Mouse (Mus musculus): Measurements from ENCODE around the gene Fndc3b. TPM values are rescaled to one million over a fixed set of nuclear protein-coding genes. Genes with fewer than 3 reads are reported as not detected.

The Fndc3b gene
- polyA plus RNA-seq, 1 experiment = 0.04 TPM

DNA sequence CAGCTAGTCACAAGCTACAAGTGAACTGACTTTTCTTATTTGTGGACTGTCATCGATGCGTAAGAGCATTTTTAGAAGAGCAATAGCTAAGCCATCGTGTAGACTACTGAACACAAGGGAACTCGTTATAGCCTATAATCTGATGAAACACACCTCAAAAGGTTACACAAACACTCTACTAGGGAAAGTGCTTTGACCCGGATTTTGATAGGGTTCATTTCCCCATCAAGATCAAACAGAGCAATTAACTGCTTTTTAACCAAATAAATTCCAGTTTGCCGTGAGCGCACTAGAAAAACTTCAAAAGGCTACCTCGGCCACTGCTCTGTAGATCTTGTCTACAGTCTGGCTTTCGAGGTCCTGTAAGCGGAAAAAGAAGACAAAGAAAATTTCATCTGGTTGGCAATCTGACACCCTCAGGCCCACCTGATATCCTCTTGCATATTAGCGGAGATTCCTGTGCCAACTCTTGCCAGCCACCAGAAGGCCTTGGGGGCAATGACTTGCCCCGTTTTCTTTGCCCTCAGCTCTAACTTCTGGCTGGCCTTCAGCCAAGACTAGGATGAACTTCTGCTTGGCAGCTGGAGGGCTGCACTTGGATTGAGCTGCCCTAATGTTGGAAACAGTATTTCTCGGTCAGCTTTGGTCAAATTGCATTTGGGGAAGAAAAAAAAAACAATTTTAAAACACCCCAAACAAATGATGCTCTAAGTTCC is 107.0 kb downstream of the Fndc3b start:
- H3K4me3 ChIP-seq (replicated peaks) = no peak overlapping the region
- H3K27me3 ChIP-seq (ENCODE audit: control insufficient read depth) = peaks cover 2% of the 10 kb centered on the region; the same call in 1 of the 2 replicates
- H3K9me3 ChIP-seq (ENCODE audit: control insufficient read depth, low read length) = no peaks in the 10 kb centered on the region
- TF ChIP-seq TAL1 (IDR thresholded peaks at IDR 0.05; ENCODE audit: low read length) (no peak), GATA1 (IDR thresholded peaks at IDR 0.05; ENCODE audit: low read length) (no peak)
- H3K36me3 ChIP-seq (ENCODE audit: control insufficient read depth) = no peaks in the 10 kb centered on the region
- H3K4me1 ChIP-seq (ENCODE audit: control insufficient read depth) = no peaks in the 10 kb centered on the region; the same call in 1 of the 2 replicates

DNA sequence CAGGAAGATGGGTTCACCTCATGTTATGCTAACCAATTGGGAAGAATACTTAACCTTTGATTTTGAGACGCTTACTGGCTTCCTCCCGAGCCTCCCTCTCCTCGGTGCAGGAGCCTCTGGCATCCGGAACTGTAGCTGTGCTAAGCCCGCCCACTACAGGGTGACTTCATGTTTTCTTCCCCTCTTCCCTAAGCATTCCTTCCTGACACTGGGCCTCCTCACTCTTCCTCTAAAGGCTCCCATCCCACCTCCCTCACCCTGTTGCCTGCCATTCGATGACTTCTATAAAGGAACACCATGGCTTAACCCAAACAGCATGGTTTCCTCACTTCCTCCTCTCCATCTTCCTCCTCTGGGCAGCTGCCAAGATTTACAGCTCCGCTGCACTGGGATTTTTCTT is 110.5 kb downstream of the Fndc3b start:
- no peaks in the 10 kb centered on the region for H3K9me3 ChIP-seq (ENCODE audit: control insufficient read depth, low read length)
- H3K4me3 ChIP-seq (replicated peaks) = no peak overlapping the region
- no peaks in the 10 kb centered on the region for H3K36me3 ChIP-seq (ENCODE audit: control insufficient read depth)
- H3K4me1 ChIP-seq (ENCODE audit: control insufficient read depth) = no peaks in the 10 kb centered on the region
- H3K27me3 ChIP-seq (ENCODE audit: control insufficient read depth) = no peaks in the 10 kb centered on the region
- TF ChIP-seq TAL1 (IDR thresholded peaks at IDR 0.05; ENCODE audit: low read length) (no peak), GATA1 (IDR thresholded peaks at IDR 0.05; ENCODE audit: low read length) (no peak)

DNA sequence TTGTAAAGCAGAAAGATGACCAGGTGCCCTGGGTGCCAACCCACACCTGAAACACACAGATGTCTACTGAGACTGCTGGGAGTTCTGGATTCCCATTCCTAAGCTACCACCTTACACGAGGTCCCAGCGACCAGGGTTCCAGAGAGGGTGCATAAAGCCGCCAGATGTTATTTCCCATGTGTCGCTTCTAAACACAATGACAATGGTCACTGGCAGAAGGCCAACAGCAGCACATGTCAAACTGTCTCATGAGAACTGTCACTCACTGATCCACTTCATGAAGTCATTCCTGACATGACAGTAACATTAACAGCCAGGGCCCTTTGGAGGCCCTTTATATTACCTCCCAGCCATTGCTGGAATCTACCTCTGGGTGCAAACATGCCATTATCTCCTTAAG is 110.9 kb downstream of the Fndc3b start:
- no peaks in the 10 kb centered on the region for H3K9me3 ChIP-seq (ENCODE audit: control insufficient read depth, low read length)
- no peaks in the 10 kb centered on the region for H3K27me3 ChIP-seq (ENCODE audit: control insufficient read depth)
- no peak overlapping the region for H3K4me3 ChIP-seq (replicated peaks)
- H3K36me3 ChIP-seq (ENCODE audit: control insufficient read depth) = no peaks in the 10 kb centered on the region
- H3K4me1 ChIP-seq (ENCODE audit: control insufficient read depth) = no peaks in the 10 kb centered on the region
- TF ChIP-seq GATA1 (IDR thresholded peaks at IDR 0.05; ENCODE audit: low read length) (no peak), TAL1 (IDR thresholded peaks at IDR 0.05; ENCODE audit: low read length) (no peak)

DNA sequence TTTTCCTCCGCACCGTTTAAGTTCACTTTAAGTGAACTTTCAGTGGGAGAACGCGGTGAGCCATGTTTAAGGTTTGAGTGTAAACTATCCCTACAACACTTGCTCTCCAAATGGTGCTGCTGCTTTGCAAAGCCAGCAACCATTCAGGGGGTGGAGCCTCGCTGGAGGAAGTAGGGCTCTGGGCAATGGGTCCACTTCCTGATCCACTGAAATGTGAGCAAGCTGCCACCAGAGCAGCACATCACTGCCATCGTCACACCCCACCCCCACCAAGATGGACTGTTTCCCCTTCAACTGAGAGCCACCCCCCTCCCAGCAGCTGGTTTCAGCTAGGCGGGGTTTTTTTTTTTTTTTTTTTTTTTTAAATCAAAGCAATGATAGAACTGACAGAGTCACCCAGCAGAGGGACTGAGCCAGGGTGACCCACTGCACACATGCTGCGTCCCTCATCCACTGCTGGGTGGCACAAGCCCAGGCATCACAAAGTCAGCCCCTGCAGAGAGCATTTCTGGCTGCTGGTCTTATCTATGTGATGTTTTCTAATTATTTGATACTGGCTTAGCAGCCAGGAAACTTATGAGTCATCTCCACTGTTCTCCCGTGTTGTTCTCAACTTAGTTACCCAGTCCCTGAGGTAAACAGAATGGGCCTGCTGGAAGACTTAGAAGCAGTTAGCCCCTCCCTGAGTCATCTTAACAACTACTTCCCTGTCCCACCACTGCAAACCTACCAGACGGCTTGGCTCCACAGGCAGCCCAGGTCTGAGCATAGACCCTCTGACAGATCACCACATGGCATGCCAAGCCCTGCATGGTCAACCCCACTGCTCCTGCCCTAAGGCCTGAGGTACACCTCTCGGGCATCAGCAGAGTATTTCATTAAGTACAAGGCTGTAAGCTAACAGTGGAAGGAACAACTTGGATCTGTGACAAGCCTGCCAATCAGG is 112.4 kb downstream of the Fndc3b start:
- Histone ChIP-seq H3K9me3 (ENCODE audit: control insufficient read depth, low read length) (no peaks in the 10 kb centered on the region), H3K4me1 (ENCODE audit: control insufficient read depth) (no peaks in the 10 kb centered on the region), H3K27me3 (ENCODE audit: control insufficient read depth) (no peaks in the 10 kb centered on the region), H3K4me3 (replicated peaks) (no peak overlapping the region), H3K36me3 (ENCODE audit: control insufficient read depth) (no peaks in the 10 kb centered on the region)
- TF ChIP-seq GATA1 (IDR thresholded peaks at IDR 0.05; ENCODE audit: low read length) (no peak), TAL1 (IDR thresholded peaks at IDR 0.05; ENCODE audit: low read length) (no peak)

DNA sequence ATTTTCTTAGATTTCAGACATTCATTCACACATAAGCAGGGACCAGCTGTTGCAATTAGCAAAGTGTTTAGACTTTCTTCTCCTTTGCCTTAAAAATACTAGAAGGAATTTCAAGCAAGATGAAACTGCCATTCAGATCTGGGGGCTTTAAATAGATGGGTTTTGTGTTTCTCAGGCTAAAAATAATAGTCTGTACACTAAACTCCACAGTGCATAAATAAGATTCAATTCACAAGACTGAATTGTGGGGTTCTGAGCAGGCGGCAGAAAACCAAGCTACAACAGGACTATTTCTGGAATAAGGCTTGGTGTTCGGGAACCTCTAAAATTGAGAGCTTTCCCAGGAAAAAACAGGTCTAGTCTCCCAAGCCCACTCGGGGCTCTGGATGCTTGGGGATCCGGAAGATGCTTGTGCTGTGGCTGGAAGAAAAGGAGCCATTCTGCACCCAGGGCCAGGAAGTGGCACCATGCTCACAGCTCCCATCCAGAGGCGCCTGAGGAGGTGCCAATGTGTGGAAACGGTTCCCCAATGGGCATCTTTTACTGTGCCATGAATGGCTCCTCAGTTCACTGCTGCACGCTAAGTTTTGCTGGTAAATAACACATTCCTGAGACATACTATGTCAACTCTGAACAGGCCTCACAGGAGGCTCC is 117.5 kb downstream of the Fndc3b start:
- H3K4me3 ChIP-seq (replicated peaks) = no peak overlapping the region
- no peaks in the 10 kb centered on the region for H3K9me3 ChIP-seq (ENCODE audit: control insufficient read depth, low read length)
- no peaks in the 10 kb centered on the region; the same call in 1 of the 2 replicates for H3K36me3 ChIP-seq (ENCODE audit: control insufficient read depth)
- H3K27me3 ChIP-seq (ENCODE audit: control insufficient read depth) = no peaks in the 10 kb centered on the region
- no peak for TF ChIP-seq GATA1 (IDR thresholded peaks at IDR 0.05; ENCODE audit: low read length)
- TF ChIP-seq TAL1 (IDR thresholded peaks at IDR 0.05; ENCODE audit: low read length) = no peak
- H3K4me1 ChIP-seq (ENCODE audit: control insufficient read depth) = no peaks in the 10 kb centered on the region

DNA sequence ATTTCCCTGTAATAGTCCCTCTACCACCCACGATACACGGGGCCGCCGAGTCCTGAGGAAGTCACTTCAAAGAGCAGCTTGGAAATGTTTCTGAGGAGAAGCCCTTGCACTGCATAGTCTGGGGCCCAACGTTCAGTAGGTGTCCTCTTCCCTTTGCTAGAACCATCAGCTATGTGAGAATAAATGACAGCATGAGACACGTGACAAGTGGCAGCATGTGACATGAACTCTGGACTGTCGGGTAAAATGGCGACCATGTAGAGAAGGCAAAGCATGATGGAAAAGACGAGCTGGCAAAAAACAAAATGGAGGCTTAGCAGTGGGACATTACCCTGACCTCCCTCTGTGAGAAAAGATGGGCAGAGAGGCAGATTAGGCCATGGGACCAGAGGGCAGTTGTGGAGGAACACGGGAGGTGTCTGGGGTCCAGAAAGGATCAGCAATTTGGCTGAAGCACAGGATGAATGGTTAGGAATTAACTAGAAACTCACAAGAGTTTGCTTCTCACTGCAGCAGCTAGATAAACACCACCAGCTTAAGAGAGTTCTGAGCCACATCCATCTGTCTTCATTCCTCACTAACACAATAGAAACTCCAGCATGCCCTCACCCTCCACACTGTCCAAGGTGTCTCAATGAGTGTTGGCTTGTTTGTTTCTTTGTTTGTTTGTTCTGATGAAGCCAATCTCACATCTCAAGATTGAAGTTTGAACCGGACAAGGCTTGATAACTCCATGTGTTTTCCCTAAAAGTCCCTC is 118.2 kb downstream of the Fndc3b start:
- Histone ChIP-seq H3K9me3 (ENCODE audit: control insufficient read depth, low read length) (no peaks in the 10 kb centered on the region), H3K36me3 (ENCODE audit: control insufficient read depth) (no peaks in the 10 kb centered on the region; the same call in 1 of the 2 replicates), H3K4me3 (replicated peaks) (no peak overlapping the region), H3K4me1 (ENCODE audit: control insufficient read depth) (no peaks in the 10 kb centered on the region), H3K27me3 (ENCODE audit: control insufficient read depth) (no peaks in the 10 kb centered on the region)
- TF ChIP-seq TAL1 (IDR thresholded peaks at IDR 0.05; ENCODE audit: low read length) = no peak
- no peak for TF ChIP-seq GATA1 (IDR thresholded peaks at IDR 0.05; ENCODE audit: low read length)

DNA sequence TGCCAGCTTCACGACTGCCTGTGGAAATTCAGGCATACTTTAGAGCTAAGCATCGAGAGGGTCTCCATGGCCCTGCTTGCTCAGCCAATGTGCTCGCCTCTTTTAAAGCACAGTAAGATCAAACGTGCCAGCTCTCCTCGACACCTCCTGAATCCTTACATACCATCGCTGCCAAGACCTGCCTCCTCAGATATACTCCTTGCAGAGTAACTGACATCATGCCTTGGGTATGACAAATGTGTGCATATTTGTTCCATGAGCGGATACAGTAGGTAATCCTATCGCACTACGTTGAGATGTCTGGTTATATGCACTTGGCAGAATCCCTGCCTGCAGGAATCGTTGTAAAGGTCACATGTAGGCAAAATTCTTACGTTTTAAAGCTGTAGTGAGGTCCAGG is 120.3 kb downstream of the Fndc3b start:
- Histone ChIP-seq H3K4me1 (ENCODE audit: control insufficient read depth) (no peaks in the 10 kb centered on the region), H3K36me3 (ENCODE audit: control insufficient read depth) (no peaks in the 10 kb centered on the region; the same call in 1 of the 2 replicates), H3K4me3 (replicated peaks) (no peak overlapping the region), H3K9me3 (ENCODE audit: control insufficient read depth, low read length) (no peaks in the 10 kb centered on the region), H3K27me3 (ENCODE audit: control insufficient read depth) (no peaks in the 10 kb centered on the region)
- no peak for TF ChIP-seq GATA1 (IDR thresholded peaks at IDR 0.05; ENCODE audit: low read length)
- TF ChIP-seq TAL1 (IDR thresholded peaks at IDR 0.05; ENCODE audit: low read length) = no peak

DNA sequence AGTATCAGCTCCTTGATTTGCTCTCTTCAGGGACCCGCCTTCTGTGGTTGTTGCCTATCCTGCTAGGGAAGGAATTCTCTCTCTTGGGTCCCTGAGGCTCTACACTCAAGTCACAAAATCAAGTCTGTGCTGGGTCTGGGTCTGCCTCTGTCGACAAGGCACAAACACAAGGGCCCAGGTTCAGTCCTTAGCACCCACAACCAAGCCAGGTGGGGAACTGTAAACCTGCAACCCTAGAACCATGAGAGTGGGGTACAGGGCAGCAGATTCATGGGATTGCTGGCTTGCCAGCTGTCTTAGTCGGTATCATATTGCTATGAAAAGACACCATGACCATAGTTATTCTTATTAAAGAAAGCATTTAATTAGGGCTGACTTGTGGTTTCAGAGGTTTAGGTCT is 121.8 kb downstream of the Fndc3b start:
- Histone ChIP-seq H3K4me1 (ENCODE audit: control insufficient read depth) (no peaks in the 10 kb centered on the region), H3K9me3 (ENCODE audit: control insufficient read depth, low read length) (no peaks in the 10 kb centered on the region), H3K27me3 (ENCODE audit: control insufficient read depth) (no peaks in the 10 kb centered on the region), H3K36me3 (ENCODE audit: control insufficient read depth) (no peaks in the 10 kb centered on the region; the same call in 1 of the 2 replicates), H3K4me3 (replicated peaks) (no peak overlapping the region)
- TF ChIP-seq GATA1 (IDR thresholded peaks at IDR 0.05; ENCODE audit: low read length) = no peak
- TF ChIP-seq TAL1 (IDR thresholded peaks at IDR 0.05; ENCODE audit: low read length) = no peak
